8 mouse cellular contexts compared by ENCODE assay signal in genomic region chr19:34879624-34880023, GRCm38 (mm10). TPM values are rescaled to one million over a fixed set of nuclear protein-coding genes. Genes with fewer than 3 reads are reported as not detected.
DNase-seq lines count a peak whose midpoint lies in the region; ATAC-seq and TF ChIP-seq lines count a peak whose summit lies in the region.

No protein-coding gene starts in this region.

- ATAC-seq in heart, embryonic 15.5 days (replicated peaks; ENCODE audit: insufficient number of reproducible peaks, insufficient read depth, low FRiP score, low read depth): no peak
- ATAC-seq in liver, postnatal 0 days: no peak

- no peak for TF ChIP-seq CTCF in liver, postnatal 0 days (IDR thresholded peaks at IDR 0.05; ENCODE audit: low read depth)

- peak overlapping the region; percentile 71 to 80 for H3K4me3 ChIP-seq in ES-E14 (ENCODE audit: insufficient read depth in 1 of 2, low read depth in 1 of 2, low read length in 2 of 2, poor library complexity in 1 of 2, severe bottlenecking in 1 of 2)
- H3K4me3 ChIP-seq in heart, embryonic 15.5 days: peak overlapping the region; percentile 90
- peak overlapping the region; percentile 89 for H3K4me3 ChIP-seq in liver, postnatal 0 days (ENCODE audit: low read depth, low read length)

- H3K4me2 ChIP-seq in heart, embryonic 15.5 days: peak overlapping the region; percentile 64
- peak overlapping the region; percentile 94 for H3K4me2 ChIP-seq in liver, postnatal 0 days (ENCODE audit: low read depth, low read length)

- H3K9ac ChIP-seq in ES-E14 (ENCODE audit: insufficient read depth, low read depth, low read length, poor library complexity, severe bottlenecking): peak overlapping the region; percentile 86; the same call in 1 of the 2 replicates
- H3K9ac ChIP-seq in heart, embryonic 15.5 days: peak overlapping the region; percentile 99
- peak overlapping the region; percentile 90 for H3K9ac ChIP-seq in liver, postnatal 0 days (replicated peaks)

- no peaks in the 10 kb centered on the region for H3K27me3 ChIP-seq in heart, embryonic 15.5 days
- no peaks in the 10 kb centered on the region for H3K27me3 ChIP-seq in liver, postnatal 0 days (ENCODE audit: insufficient read depth, low read length)

- WGBS in heart, embryonic 15.5 days: 17% methylated on average over 6 of the region's 6 CpGs
- WGBS in liver, postnatal 0 days (ENCODE audit: insufficient replicate concordance): 21% methylated on average over 6 of the region's 6 CpGs

- peaks cover 0 to 4% of the 10 kb centered on the region in 2 experiments; a peak in 1 of 4 replicates for H3K4me1 ChIP-seq in ES-E14 (ENCODE audit: control insufficient read depth in 2 of 2, insufficient read depth in 2 of 2, low read length in 2 of 2, poor library complexity in 1 of 2)
- peaks cover 21% of the 10 kb centered on the region for H3K4me1 ChIP-seq in heart, embryonic 15.5 days (replicated peaks)
- peaks cover 12% of the 10 kb centered on the region; the same call in 1 of the 2 replicates for H3K4me1 ChIP-seq in liver, postnatal 0 days (ENCODE audit: insufficient read depth)

- no peak for TF ChIP-seq EP300 in liver, postnatal 0 days (IDR thresholded peaks at IDR 0.05; ENCODE audit: low read depth)

- intact Hi-C loops in gastrocnemius, postnatal 36 days (cut with DNase I): loop anchor here (5.0 kb wide), 2 partner anchors 43 to 52 kb away; partner anchors contain the start of gene Kif20b

- peak; percentile 22 for DNase-seq in embryo, embryonic 10.5 days (ENCODE audit: low spot score)
- DNase-seq in embryo, embryonic 10 days (ENCODE audit: low spot score): no peak
- DNase-seq in ES-E14 (ENCODE audit: low read depth, low spot score): no peak
- DNase-seq in liver, postnatal 0 days: no peak
- DNase-seq in gastrocnemius, postnatal 36 days: no peak
- DNase-seq in T-cell, adult 2 months (ENCODE audit: low spot score): no peak
- DNase-seq in kidney, adult 8-10 months: no peak

- no peak overlapping the region for H3K27ac ChIP-seq in ES-E14 (ENCODE audit: insufficient read depth, low read depth, low read length, poor library complexity, severe bottlenecking)
- H3K27ac ChIP-seq in heart, embryonic 15.5 days: peak overlapping the region; percentile 99
- peak overlapping the region; percentile 99 for H3K27ac ChIP-seq in liver, postnatal 0 days (ENCODE audit: low read depth)

- no peaks in the 10 kb centered on the region for H3K9me3 ChIP-seq in ES-E14 (ENCODE audit: control insufficient read depth, insufficient read depth, low read depth, low read length)
- no peaks in the 10 kb centered on the region for H3K9me3 ChIP-seq in heart, embryonic 15.5 days (replicated peaks)
- no peaks in the 10 kb centered on the region for H3K9me3 ChIP-seq in liver, postnatal 0 days (ENCODE audit: low read length)

- no peaks in the 10 kb centered on the region for H3K36me3 ChIP-seq in ES-E14 (ENCODE audit: control insufficient read depth, insufficient read depth, low read length, poor library complexity, severe bottlenecking)
- no peaks in the 10 kb centered on the region for H3K36me3 ChIP-seq in heart, embryonic 15.5 days
- no peaks in the 10 kb centered on the region for H3K36me3 ChIP-seq in liver, postnatal 0 days (replicated peaks; ENCODE audit: insufficient read depth, low read length)

- in situ Hi-C loops in ES-E14 (cut with MboI; ENCODE audit: low sequenced_read_pairs in 2 of 2, unreplicated experiment in 2 of 2): no loop called here

TF ChIP-seq in ES-E14, 5 proteins besides CTCF, POLR2A, EP300 and RAD21:
- TF ChIP-seq MAFK (IDR thresholded peaks at IDR 0.05; ENCODE audit: insufficient read depth, low read depth, low read length) (no peak), ZNF384 (IDR thresholded peaks at IDR 0.05; ENCODE audit: low read depth, low read length) (no peak), ZC3H11A (IDR thresholded peaks at IDR 0.05; ENCODE audit: borderline replicate concordance, low read depth, low read length) (no peak), CHD2 (IDR thresholded peaks at IDR 0.05; ENCODE audit: low read depth, low read length) (no peak), HCFC1 (IDR thresholded peaks at IDR 0.05; ENCODE audit: borderline replicate concordance, insufficient read depth, low read length) (no peak)

RNA-seq across cellular contexts. Expression of gene Pank1, which starts 0.4 kb away (rescaled TPM):
- 6.9 TPM in 2 replicates for total RNA-seq in ES-E14 (2012; rRNA removed)
- polyA plus RNA-seq in heart, embryonic 15.5 days (2015; fragmentation: Nextera tagmentation; extraction: Ambion mirVana): 13.1 and 15.5 TPM in 2 replicates
- polyA plus RNA-seq in liver, postnatal 0 days (2015; fragmentation: Nextera tagmentation; extraction: Ambion mirVana): 44.5 and 48.4 TPM in 2 replicates
- 10 to 100 TPM; 11.3 to 20.5 TPM for total RNA-seq in gastrocnemius, postnatal 36 days (2021)

RNA-seq across cellular contexts. Expression of gene Kif20b, which starts 42.5 kb away (rescaled TPM):
- total RNA-seq in ES-E14 (2012; rRNA removed): 68.0 and 68.2 TPM in 2 replicates
- 37.3 and 39.0 TPM in 2 replicates for polyA plus RNA-seq in heart, embryonic 15.5 days (2015; fragmentation: Nextera tagmentation; extraction: Ambion mirVana)
- polyA plus RNA-seq in liver, postnatal 0 days (2015; fragmentation: Nextera tagmentation; extraction: Ambion mirVana): 13.9 and 18.0 TPM in 2 replicates
- total RNA-seq in gastrocnemius, postnatal 36 days (2021): 1 to 10 TPM; 1.1 TPM

Comparison
In these comparisons a context has a peak if more than half of its experiments do, and no peak if none do; other contexts are left out.
1. RNA of gene Kif20b, which starts 42.5 kb away (total RNA-seq): 68.0 to 68.2 TPM in ES-E14; 1.1 TPM in gastrocnemius, postnatal 36 days; every median in the first group is over 10 times any median in the second.
2. Peak in every context shown above with its lines, with median percentiles within 50 percentile points of each other: H3K4me3 ChIP-seq and H3K9ac ChIP-seq.